Mouse (Mus musculus) inflammation-experienced regulatory T-cells, adult 6 months (primary cell): ENCODE results near the gene Ubr7. TPM values are rescaled to one million over a fixed set of nuclear protein-coding genes. Genes with fewer than 3 reads are reported as not detected.

Experiments used
- ATAC-seq: one replicate; pipeline ENCODE4 v1.8.0; 2017
- polyA plus RNA-seq, 3 experiments: library from polyadenylated mRNA; unstranded; fragments of 100-300 nt; shearing (Covaris generic); gene quantifications; one replicate each; pipeline ENCODE4 v1.2.1; 2017

Ubr7 gene
- polyA plus RNA-seq: 10 to 100 TPM; 22.6 to 27.0 (median 23.5) TPM

- peak; percentile 98 for ATAC-seq
Measured at GRCm38 (mm10) chr12:102757689-102758402, at the start of gene Ubr7, which contains the start of the genes Gm28051 and Gon7. TSS of gene Ubr7 (plus strand) at chr12:102757967. TSS of gene Gm28051 (minus strand) at chr12:102757765. TSS of gene Gon7 (minus strand) at chr12:102757803.

- ATAC-seq: no peak
Measured at GRCm38 (mm10) chr12:102708220-102708619, 49.5 kb upstream of the Ubr7 start.

- no peak for ATAC-seq
Measured at GRCm38 (mm10) chr12:102709896-102710295, 47.9 kb upstream of the Ubr7 start.

DNA sequence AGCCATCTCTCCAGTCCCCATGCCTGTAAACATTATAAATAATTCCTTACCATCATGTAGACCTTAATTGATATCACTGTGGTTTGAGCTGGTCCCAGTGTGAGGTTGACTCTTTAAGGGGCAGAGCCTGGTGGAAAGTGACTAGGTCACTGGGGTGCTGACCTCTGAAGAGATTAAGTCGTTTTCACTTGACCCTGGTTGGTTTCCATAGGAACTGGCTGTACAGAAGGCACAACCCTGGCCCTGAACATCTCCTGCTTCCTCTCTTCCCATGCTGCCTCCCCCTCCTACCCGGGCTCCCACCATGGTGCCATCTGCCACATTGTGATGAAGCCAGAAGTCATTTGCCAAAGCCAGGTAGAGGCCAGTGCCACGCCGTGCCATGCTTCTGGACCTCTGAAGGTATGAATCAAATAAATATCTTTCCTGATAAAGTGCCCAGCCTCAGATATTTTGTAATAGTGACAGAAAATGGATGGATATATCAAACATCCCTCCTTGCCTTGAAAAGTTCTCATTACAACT lies 46.9 kb upstream of the Ubr7 start:
- ATAC-seq: no peak

- no peak for ATAC-seq
Measured at GRCm38 (mm10) chr12:102713153-102713865, 44.5 kb upstream of the Ubr7 start.

DNA sequence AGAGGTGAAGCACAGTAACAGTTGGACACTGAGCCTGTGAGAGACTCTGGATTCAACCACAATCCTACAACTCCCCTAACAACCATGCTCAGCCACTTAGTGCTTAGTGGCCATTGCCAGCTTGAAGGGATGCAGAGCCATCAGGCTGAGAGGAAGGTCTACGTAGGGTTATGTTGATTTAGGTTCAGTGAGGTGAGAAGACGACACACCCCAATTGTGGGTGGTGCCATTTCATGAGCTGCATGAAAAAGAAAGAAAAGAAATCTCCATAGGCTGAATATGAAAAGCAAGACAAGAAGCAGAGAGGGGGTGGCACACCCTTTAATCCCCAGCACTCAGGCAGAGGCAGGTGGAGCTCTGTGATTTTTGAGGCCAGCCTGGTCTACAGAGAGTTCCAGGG lies 43.7 kb upstream of the Ubr7 start:
- no peak for ATAC-seq

DNA sequence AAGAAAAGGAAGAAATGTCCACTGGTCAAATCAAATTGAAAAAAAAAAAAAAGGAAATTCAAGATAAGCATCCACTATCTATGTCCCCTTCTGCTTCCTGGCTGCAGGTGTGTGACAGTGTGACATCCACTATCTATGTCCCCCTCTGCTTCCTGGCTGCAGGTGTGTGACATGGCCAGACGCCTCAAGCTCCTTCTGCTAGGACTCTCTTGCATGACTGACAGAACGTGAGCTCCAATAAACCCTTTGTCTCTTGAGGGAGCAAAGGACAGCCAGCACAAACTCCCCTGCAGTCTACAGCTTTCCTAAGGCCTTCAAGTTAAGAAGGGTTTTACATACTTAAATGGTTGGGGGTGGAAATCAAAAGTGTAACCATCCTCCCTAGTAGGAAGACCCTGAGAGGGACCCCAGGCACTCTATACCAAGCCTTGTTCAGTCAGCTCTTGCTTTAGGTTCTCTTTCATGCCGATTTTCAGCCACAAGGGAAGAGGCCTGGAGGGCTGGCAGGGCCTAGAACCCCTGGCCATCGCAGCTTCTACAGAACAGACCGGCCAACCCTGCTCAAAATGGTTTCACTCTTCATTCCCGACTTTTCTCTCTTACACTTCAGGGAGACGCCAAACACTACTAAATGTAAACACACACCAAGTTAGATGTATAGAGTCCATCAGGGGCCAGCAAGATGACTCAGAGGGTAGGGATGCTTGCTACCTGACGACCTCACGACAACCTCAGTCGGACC lies 42.9 kb upstream of the Ubr7 start:
- no peak for ATAC-seq

DNA sequence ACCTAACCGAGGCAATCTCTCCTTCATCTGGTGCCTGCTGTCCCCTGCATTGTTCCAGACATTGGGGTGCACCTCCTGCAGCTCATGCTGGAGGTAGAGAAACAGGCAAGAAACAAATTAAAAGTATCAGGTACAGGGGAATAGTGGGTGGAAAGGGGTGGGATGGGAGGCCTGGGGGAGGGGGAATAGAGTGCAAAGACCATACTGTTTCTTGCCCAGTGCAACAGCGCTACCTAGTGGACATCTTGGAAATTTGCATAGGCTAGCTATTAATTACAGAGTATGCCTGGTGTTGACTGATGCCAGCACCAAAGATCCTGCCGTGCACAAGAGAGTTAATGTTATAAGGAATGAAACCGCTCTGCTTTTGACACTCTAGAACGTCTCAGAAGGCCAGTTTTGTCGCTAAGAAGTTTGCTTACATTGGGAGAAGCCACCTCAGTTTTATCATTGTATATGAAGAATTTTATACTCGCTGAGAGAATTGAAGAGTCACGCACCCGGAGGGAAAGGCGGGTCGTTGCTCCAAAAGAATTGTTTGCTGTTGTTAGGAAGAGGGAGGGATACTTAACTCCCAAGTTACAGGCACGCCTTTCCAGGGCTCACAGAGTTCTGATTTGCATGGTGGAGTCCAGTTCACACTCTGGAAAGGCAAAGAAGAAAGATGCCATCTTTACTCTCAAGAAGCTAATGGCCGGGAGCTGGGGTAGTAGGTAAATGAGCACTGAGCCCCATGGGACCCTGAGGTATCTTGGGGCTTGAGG lies 38.0 kb upstream of the Ubr7 start:
- ATAC-seq: peak; percentile 64

DNA sequence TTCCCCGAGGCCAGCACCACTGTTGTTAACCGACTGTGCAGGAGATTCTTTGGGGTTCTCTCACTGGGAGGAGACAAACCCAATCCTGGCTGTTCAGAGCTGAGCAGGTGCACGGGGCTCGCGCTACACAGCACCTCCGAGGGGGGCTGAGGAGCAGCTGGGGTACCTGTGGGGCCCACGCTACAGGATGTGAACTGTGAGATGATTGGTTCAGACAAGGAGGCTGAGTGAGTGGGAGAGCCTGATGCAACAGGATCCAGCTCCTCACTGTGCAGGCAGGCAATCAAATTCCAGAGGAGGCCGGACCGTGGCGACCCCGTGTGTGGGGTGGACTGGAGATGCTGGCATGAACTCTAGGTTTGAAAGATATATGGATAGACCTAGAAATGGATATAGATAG lies 35.3 kb upstream of the Ubr7 start:
- no peak for ATAC-seq

DNA sequence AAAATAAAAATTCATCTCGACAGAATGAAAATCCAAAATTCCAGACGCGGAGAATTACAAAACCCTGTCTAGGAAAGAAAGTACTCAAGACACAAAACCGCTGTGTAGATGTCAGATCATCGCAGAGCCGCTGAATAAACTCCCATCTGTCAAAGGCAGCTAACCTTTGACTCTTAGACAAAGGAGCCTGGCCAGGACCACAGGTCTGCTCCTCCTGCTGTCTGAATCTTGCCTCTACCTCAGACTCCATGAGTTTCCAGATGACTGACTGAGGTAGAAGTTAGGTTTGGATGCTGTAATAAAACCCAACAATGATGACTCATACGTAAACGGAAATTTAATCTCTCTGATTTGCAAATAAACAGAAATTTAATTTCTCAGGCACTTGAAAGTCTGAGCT lies 34.8 kb upstream of the Ubr7 start:
- no peak for ATAC-seq

DNA sequence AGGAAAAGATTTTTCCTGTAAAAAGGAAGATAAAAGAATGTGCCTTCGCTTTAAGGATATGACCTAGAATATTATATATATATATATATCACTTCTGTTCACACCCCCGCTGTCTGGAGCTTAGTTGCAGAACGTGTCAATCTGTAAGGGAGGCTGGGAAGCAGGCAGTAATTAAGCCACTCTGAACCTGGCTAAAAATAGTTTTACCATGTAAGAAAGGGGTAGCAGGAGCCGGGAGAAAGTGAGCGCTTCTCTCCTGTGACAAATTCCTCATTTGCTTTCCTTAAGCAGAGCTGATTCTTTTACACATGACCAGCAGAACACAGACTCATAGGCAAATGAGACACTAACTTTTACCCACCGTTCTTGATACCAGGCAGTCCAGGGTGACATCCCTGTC lies 33.9 kb upstream of the Ubr7 start:
- no peak for ATAC-seq

DNA sequence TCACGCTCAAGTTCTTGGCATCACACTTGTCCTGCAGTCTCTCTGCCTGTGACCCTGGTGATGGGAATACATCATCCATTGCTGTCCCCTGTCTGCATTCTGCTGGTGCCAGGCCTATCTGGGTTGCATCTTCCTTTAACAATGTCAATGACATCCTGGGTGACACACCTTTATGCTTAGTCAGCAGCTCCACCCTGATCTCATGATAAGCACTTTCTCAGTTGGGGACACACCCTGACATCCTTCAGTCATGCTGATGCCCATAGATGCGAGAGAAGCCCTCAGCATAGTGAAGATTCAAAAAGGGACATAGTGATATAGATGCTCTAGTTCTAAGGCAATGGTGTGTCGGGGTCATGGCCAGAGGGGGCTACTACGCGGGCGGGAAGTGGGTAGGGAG lies 32.6 kb upstream of the Ubr7 start:
- peak; percentile 54 for ATAC-seq

GRCm38 (mm10) chr12:102725761-102726175 lies 32.0 kb upstream of the Ubr7 start:
- ATAC-seq: peak; percentile 51

GRCm38 (mm10) chr12:102729855-102730797 lies 27.6 kb upstream of the Ubr7 start:
- peak; percentile 24 for ATAC-seq

GRCm38 (mm10) chr12:102730798-102731619 lies 26.8 kb upstream of the Ubr7 start:
- no peak for ATAC-seq

DNA sequence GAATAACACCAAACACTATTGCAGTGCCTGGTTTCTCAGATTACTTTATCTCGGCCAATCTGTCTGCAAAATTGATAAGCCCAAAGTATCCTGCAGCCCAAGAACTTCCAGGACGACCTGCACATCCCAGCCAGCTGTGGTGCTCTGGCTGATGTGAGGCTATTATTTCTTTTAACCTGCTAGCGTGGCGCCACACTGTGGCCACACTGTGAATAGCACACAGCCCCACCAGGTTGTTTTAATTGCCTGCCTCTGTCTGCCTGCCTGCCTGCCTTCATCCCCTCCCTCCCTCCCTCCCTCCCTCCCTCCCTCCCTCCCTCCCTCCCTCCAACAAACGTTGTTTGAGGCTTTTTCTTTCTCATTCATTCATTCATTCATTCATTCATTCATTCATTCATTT lies 24.4 kb upstream of the Ubr7 start:
- peak; percentile 70 for ATAC-seq

DNA sequence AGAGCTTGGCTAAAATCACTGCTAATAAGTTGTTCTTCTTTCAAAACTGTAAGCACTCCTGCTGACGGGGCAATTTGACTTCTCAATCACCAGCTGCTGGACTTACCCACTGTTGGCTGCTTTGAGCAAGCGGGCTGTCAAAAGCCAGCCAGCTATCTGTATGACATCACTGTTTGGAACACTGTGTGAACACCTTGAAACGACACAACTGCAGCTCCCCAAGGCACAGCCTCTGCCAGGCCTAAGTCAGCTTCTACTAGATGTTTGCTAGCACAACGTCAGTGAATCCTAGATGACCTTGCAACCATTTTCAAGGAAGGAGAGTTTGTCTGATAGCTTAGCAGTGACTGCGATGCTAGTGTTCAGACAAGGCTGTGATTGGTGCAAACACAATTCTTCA lies 18.7 kb upstream of the Ubr7 start:
- ATAC-seq: no peak

- no peak for ATAC-seq
Measured at GRCm38 (mm10) chr12:102740285-102740684, 17.5 kb upstream of the Ubr7 start.

DNA sequence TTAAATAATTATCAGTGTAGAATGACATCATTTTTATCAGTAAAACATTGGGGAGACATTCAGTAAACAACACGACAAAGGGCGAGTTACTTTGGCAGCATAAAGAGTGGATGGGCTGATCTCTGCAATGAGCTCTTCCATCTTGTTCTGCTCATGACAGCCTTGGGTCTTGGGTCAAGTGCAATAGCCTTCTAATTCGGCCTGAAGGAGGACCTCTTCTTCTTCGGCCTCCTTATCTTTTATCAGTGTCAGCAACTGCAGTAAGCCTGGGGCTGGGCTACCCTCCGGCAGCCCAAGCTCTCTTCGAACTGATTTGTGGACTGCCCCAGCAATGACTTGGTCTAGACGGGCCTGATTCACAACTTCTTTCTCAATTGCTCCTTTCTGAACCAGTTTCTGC lies 15.7 kb upstream of the Ubr7 start:
- ATAC-seq: no peak

- ATAC-seq: peak; percentile 20
Measured at GRCm38 (mm10) chr12:102743036-102743588, 14.7 kb upstream of the Ubr7 start.
